Mouse (Mus musculus): Measurements from ENCODE around the gene Gm20765. TPM values are rescaled to one million over a fixed set of nuclear protein-coding genes. Genes with fewer than 3 reads are reported as not detected.

Gene Gm20765
- polyA plus RNA-seq, 1 experiment from 2014 or later: not detected

Other genes starting within 250 kb of the Gm20765 start
- gene Gm21293, start 42.5 kb upstream of the Gm20765 start, polyA plus RNA-seq (2016; fragmentation: Nextera tagmentation; extraction: Ambion mirVana): not detected in 2 replicates
- gene Gm6763, start 34.0 kb upstream of the Gm20765 start, polyA plus RNA-seq (2016; fragmentation: Nextera tagmentation; extraction: Ambion mirVana): not detected in 2 replicates
- not detected in 2 replicates for gene Gm8764, start 25.5 kb upstream of the Gm20765 start, polyA plus RNA-seq (2016; fragmentation: Nextera tagmentation; extraction: Ambion mirVana)
- not detected in 2 replicates for gene Gm21304, start 17.0 kb upstream of the Gm20765 start, polyA plus RNA-seq (2016; fragmentation: Nextera tagmentation; extraction: Ambion mirVana)
- not detected in 2 replicates for gene Gm21312, start 8.5 kb upstream of the Gm20765 start, polyA plus RNA-seq (2016; fragmentation: Nextera tagmentation; extraction: Ambion mirVana)
- gene Gm4340, start 8.5 kb downstream of the Gm20765 start, polyA plus RNA-seq (2016; fragmentation: Nextera tagmentation; extraction: Ambion mirVana): not detected in 2 replicates

Data from midbrain, embryonic 10.5 days (tissue).